ENCODE assay signal across 8 mouse cellular contexts in the genomic region with DNA sequence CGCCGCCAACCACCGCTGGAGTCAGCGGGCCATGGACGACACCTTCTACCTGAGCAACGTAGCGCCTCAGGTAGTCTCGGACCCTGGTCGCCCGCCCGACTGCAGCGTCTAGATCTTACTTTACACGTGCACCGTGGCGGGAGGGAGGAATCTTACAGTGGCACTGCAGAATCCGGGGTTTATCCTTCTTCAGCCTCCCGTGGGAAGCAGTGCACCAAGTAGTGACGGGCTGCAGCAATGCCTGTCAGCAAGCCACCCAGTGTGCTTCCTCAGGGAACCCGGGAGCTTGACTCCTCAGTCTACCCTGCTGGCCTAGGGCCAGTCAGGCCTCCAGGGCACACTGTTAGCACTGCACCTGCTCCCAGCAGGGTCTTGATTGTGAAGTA. TPM values are rescaled to one million over a fixed set of nuclear protein-coding genes. Genes with fewer than 3 reads are reported as not detected.
DNase-seq lines count a peak whose midpoint lies in the region; ATAC-seq lines count a peak whose summit lies in the region.

No protein-coding gene starts in this region.

- peak overlapping the region; percentile 80 for H3K27ac ChIP-seq in neural tube, embryonic 11.5 days (ENCODE audit: low read depth, low read length)
- H3K27ac ChIP-seq in limb, embryonic 12.5 days: peak overlapping the region; percentile 90
- peak overlapping the region; percentile 62; the same call in 1 of the 2 replicates for H3K27ac ChIP-seq in stomach, embryonic 14.5 days (ENCODE audit: low read length)

- peaks cover 18% of the 10 kb centered on the region for H3K36me3 ChIP-seq in neural tube, embryonic 11.5 days (ENCODE audit: control insufficient read depth, insufficient read depth, low read length)
- H3K36me3 ChIP-seq in limb, embryonic 12.5 days: peaks cover 48% of the 10 kb centered on the region
- peaks cover 40% of the 10 kb centered on the region for H3K36me3 ChIP-seq in stomach, embryonic 14.5 days (ENCODE audit: control insufficient read depth, insufficient read depth, low read length)

- no peaks in the 10 kb centered on the region; the same call in 1 of the 2 replicates for H3K4me1 ChIP-seq in neural tube, embryonic 11.5 days (ENCODE audit: control insufficient read depth, insufficient read depth, low read length)
- peaks cover 9% of the 10 kb centered on the region for H3K4me1 ChIP-seq in limb, embryonic 12.5 days (replicated peaks)
- peaks cover 4% of the 10 kb centered on the region; the same call in 1 of the 2 replicates for H3K4me1 ChIP-seq in stomach, embryonic 14.5 days (ENCODE audit: control insufficient read depth, insufficient read depth, low read length)

- H3K4me2 ChIP-seq in neural tube, embryonic 11.5 days (ENCODE audit: low read depth): peak overlapping the region; percentile 94
- H3K4me2 ChIP-seq in limb, embryonic 12.5 days: peak overlapping the region; percentile 95
- peak overlapping the region; percentile 79 for H3K4me2 ChIP-seq in stomach, embryonic 14.5 days (replicated peaks; ENCODE audit: low read depth, low read length)

- H3K9ac ChIP-seq in neural tube, embryonic 11.5 days (ENCODE audit: low read length): peak overlapping the region; percentile 73
- peak overlapping the region; percentile 74 for H3K9ac ChIP-seq in limb, embryonic 12.5 days (replicated peaks)
- peak overlapping the region; percentile 45 for H3K9ac ChIP-seq in stomach, embryonic 14.5 days (replicated peaks; ENCODE audit: low read depth, low read length)

- H3K4me3 ChIP-seq in neural tube, embryonic 11.5 days (ENCODE audit: low read depth, low read length): peak overlapping the region; percentile 62
- peak overlapping the region; percentile 75 for H3K4me3 ChIP-seq in limb, embryonic 12.5 days (replicated peaks)
- peak overlapping the region; percentile 48 for H3K4me3 ChIP-seq in stomach, embryonic 14.5 days (ENCODE audit: low read depth, low read length)

- no peaks in the 10 kb centered on the region for H3K9me3 ChIP-seq in neural tube, embryonic 11.5 days (ENCODE audit: control insufficient read depth, low read length)
- H3K9me3 ChIP-seq in limb, embryonic 12.5 days: peaks cover 9% of the 10 kb centered on the region; the same call in 1 of the 2 replicates
- peaks cover 4% of the 10 kb centered on the region; the same call in 1 of the 2 replicates for H3K9me3 ChIP-seq in stomach, embryonic 14.5 days (ENCODE audit: control insufficient read depth, low read depth, low read length)

- WGBS in neural tube, embryonic 11.5 days: 4% methylated on average over 18 of the region's 19 CpGs
- 2% methylated on average over 19 of the region's 19 CpGs for WGBS in limb, embryonic 12.5 days
- WGBS in stomach, embryonic 14.5 days: 1% methylated on average over 19 of the region's 19 CpGs

- no peaks in the 10 kb centered on the region for H3K27me3 ChIP-seq in neural tube, embryonic 11.5 days (ENCODE audit: control insufficient read depth, insufficient read depth, low read length)
- no peaks in the 10 kb centered on the region for H3K27me3 ChIP-seq in limb, embryonic 12.5 days
- no peaks in the 10 kb centered on the region for H3K27me3 ChIP-seq in stomach, embryonic 14.5 days (ENCODE audit: control insufficient read depth, insufficient read depth, low read length)

- ATAC-seq in neural tube, embryonic 11.5 days (ENCODE audit: insufficient read depth, low FRiP score, low TSS enrichment): peak; percentile 20
- ATAC-seq in limb, embryonic 12.5 days (ENCODE audit: insufficient number of reproducible peaks, insufficient read depth, low FRiP score, low TSS enrichment, low read depth): peak; percentile 19; the same call in 1 of the 2 replicates
- ATAC-seq in stomach, embryonic 14.5 days (ENCODE audit: insufficient number of reproducible peaks, insufficient read depth, low FRiP score, low read depth): no peak
- ATAC-seq in erythroid progenitor cell, adult 5-6 weeks (replicated peaks; ENCODE audit: low FRiP score, poor library complexity, severe bottlenecking): no peak

- peak; percentile 24 for DNase-seq in adrenal gland, postnatal 25 days
- no peak for DNase-seq in adrenal gland, adult (ENCODE audit: inconsistent age in 2 of 2, low spot score in 1 of 2)
- no peak for DNase-seq in neural tube, embryonic 11.5 days (ENCODE audit: low spot score)
- no peak for DNase-seq in neural tube, embryonic 10.5 days (ENCODE audit: extremely low spot score, low spot score)
- DNase-seq in lung, adult 18-20 months: no peak

RNA-seq across cellular contexts. Expression of a gene that starts 0.7 kb away (rescaled TPM):
- 29.5 and 34.8 TPM in 2 replicates for total RNA-seq in adrenal gland, postnatal 25 days (2021)
- 14.6 and 15.2 TPM in 2 replicates for polyA plus RNA-seq in neural tube, embryonic 11.5 days (2014; fragmentation: Nextera tagmentation; extraction: Ambion mirVana)
- polyA plus RNA-seq in limb, embryonic 12.5 days (2016; fragmentation: Nextera tagmentation; extraction: Ambion mirVana): 17.9 and 18.4 TPM in 2 replicates
- polyA plus RNA-seq in stomach, embryonic 14.5 days (2014; fragmentation: Nextera tagmentation; extraction: Ambion mirVana): 21.9 and 24.8 TPM in 2 replicates
- not detected in 2 replicates for total RNA-seq in erythroid progenitor cell, adult 5-6 weeks (2015; ENCODE audit: low replicate concordance)
- 1.7 TPM in 1 of 2 replicates, not detected in the other for total RNA-seq in erythroid progenitor cell, adult 5-6 weeks (2017; ENCODE audit: low replicate concordance)

RNA-seq across cellular contexts. Expression of a gene that starts 6.3 kb away (rescaled TPM):
- 25.9 and 28.7 TPM in 2 replicates for total RNA-seq in adrenal gland, postnatal 25 days (2021)
- 70.8 and 75.2 TPM in 2 replicates for polyA plus RNA-seq in neural tube, embryonic 11.5 days (2014; fragmentation: Nextera tagmentation; extraction: Ambion mirVana)
- polyA plus RNA-seq in limb, embryonic 12.5 days (2016; fragmentation: Nextera tagmentation; extraction: Ambion mirVana): 84.5 and 90.7 TPM in 2 replicates
- 63.6 and 64.6 TPM in 2 replicates for polyA plus RNA-seq in stomach, embryonic 14.5 days (2014; fragmentation: Nextera tagmentation; extraction: Ambion mirVana)
- 2.9 and 10.5 TPM in 2 replicates for total RNA-seq in erythroid progenitor cell, adult 5-6 weeks (2015; ENCODE audit: low replicate concordance)
- total RNA-seq in erythroid progenitor cell, adult 5-6 weeks (2017; ENCODE audit: low replicate concordance): 3.5 and 7.6 TPM in 2 replicates

RNA-seq across cellular contexts. Expression of a gene that starts 33.7 kb away (rescaled TPM):
- 25.7 and 28.7 TPM in 2 replicates for total RNA-seq in adrenal gland, postnatal 25 days (2021)
- 10.5 and 12.0 TPM in 2 replicates for polyA plus RNA-seq in neural tube, embryonic 11.5 days (2014; fragmentation: Nextera tagmentation; extraction: Ambion mirVana)
- polyA plus RNA-seq in limb, embryonic 12.5 days (2016; fragmentation: Nextera tagmentation; extraction: Ambion mirVana): 8.2 and 8.7 TPM in 2 replicates
- polyA plus RNA-seq in stomach, embryonic 14.5 days (2014; fragmentation: Nextera tagmentation; extraction: Ambion mirVana): 13.9 and 15.7 TPM in 2 replicates
- 3.2 TPM in 1 of 2 replicates, not detected in the other for total RNA-seq in erythroid progenitor cell, adult 5-6 weeks (2015; ENCODE audit: low replicate concordance)
- 1.8 and 2.3 TPM in 2 replicates for total RNA-seq in erythroid progenitor cell, adult 5-6 weeks (2017; ENCODE audit: low replicate concordance)

RNA-seq across cellular contexts. Expression of a gene that starts 38.4 kb away (rescaled TPM):
- 54.0 and 71.3 TPM in 2 replicates for total RNA-seq in adrenal gland, postnatal 25 days (2021)
- polyA plus RNA-seq in neural tube, embryonic 11.5 days (2014; fragmentation: Nextera tagmentation; extraction: Ambion mirVana): 12.4 and 15.3 TPM in 2 replicates
- polyA plus RNA-seq in limb, embryonic 12.5 days (2016; fragmentation: Nextera tagmentation; extraction: Ambion mirVana): 11.3 and 13.1 TPM in 2 replicates
- 12.0 and 12.4 TPM in 2 replicates for polyA plus RNA-seq in stomach, embryonic 14.5 days (2014; fragmentation: Nextera tagmentation; extraction: Ambion mirVana)
- total RNA-seq in erythroid progenitor cell, adult 5-6 weeks (2015; ENCODE audit: low replicate concordance): 4.7 and 9.2 TPM in 2 replicates
- total RNA-seq in erythroid progenitor cell, adult 5-6 weeks (2017; ENCODE audit: low replicate concordance): 4.8 and 13.2 TPM in 2 replicates

RNA-seq across cellular contexts. Expression of a gene that starts 47.6 kb away (rescaled TPM):
- 40.0 and 51.7 TPM in 2 replicates for total RNA-seq in adrenal gland, postnatal 25 days (2021)
- 5.4 and 5.9 TPM in 2 replicates for polyA plus RNA-seq in neural tube, embryonic 11.5 days (2014; fragmentation: Nextera tagmentation; extraction: Ambion mirVana)
- 11.8 and 12.0 TPM in 2 replicates for polyA plus RNA-seq in limb, embryonic 12.5 days (2016; fragmentation: Nextera tagmentation; extraction: Ambion mirVana)
- 11.3 and 13.6 TPM in 2 replicates for polyA plus RNA-seq in stomach, embryonic 14.5 days (2014; fragmentation: Nextera tagmentation; extraction: Ambion mirVana)
- 10.9 and 27.4 TPM in 2 replicates for total RNA-seq in erythroid progenitor cell, adult 5-6 weeks (2015; ENCODE audit: low replicate concordance)
- 6.7 and 11.7 TPM in 2 replicates for total RNA-seq in erythroid progenitor cell, adult 5-6 weeks (2017; ENCODE audit: low replicate concordance)

Comparison
In these comparisons a context has a peak if more than half of its experiments do, and no peak if none do; other contexts are left out.
1. ATAC-seq: peak in neural tube, embryonic 11.5 days (single experiment) and limb, embryonic 12.5 days (single experiment); none in stomach, embryonic 14.5 days (single experiment) and erythroid progenitor cell, adult 5-6 weeks (single experiment).
2. Peak in every context shown above with its lines, with median percentiles within 50 percentile points of each other: H3K27ac ChIP-seq, H3K4me2 ChIP-seq, H3K4me3 ChIP-seq and H3K9ac ChIP-seq.